Mouse (Mus musculus): ENCODE measurements at regions not wholly inside any gene's neighbourhood (a gene's known extent, or its start where the extent isn't known, plus 50 kb on each side); places are given as distances from the start of the nearest gene placed in this dataset.
"Not testable (repeated sequence)": the region's sequence is repeated elsewhere in the genome, so short reads cannot be mapped to it uniquely, and the experiment has no call there.

GRCm38 (mm10) chr19:32988713-32989112, 231.4 kb downstream of the Pten start:
- Histone ChIP-seq H3K4me1 (0 out of 2 replicates have a peak, but pooled peaks cover 6% of the 10 kb centered on the region), H3K27ac (replicated peaks) (no peak overlapping the region), H3K9me3 (no peaks in the 10 kb centered on the region), H3K27me3 (replicated peaks; ENCODE audit: low read depth, poor library complexity, severe bottlenecking) (no peaks in the 10 kb centered on the region), H3K36me3 (replicated peaks) (no peaks in the 10 kb centered on the region), H3K4me3 (no peak overlapping the region)
- DNase-seq (ENCODE audit: low spot score): peak; percentile 15
- WGBS: 39% methylated on average over 5 of the region's 5 CpGs

DNA sequence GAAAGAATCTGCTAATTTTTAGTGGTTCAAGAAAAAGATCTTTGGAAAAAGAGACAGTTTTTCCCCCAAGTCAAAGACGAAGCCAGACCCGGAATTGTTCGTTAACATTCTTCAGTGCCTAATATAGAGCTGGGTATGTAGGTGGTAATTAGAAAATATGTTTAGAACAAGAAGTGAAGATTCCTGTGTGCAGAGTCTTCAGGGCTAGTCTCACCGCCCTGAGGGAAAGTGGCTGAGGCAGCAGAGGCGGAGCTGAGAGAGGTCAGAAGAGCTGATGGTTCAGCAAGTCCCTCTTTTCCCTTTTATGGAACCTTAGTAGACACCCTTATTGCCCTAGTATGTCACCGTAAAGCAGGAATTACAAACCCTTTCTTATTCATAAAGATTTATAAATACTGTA, 232.0 kb downstream of the Pten start:
- Histone ChIP-seq H3K4me1 (0 out of 2 replicates have a peak, but pooled peaks cover 6% of the 10 kb centered on the region), H3K27me3 (replicated peaks; ENCODE audit: low read depth, poor library complexity, severe bottlenecking) (no peaks in the 10 kb centered on the region), H3K36me3 (replicated peaks) (no peaks in the 10 kb centered on the region), H3K27ac (replicated peaks) (no peak overlapping the region), H3K4me3 (no peak overlapping the region), H3K9me3 (no peaks in the 10 kb centered on the region)
- DNase-seq (ENCODE audit: low spot score): no peak
- WGBS: 69% methylated on average over 6 of the region's 6 CpGs

- no peak overlapping the region for H3K27ac ChIP-seq (replicated peaks)
- DNase-seq (ENCODE audit: low spot score): no peak
- H3K36me3 ChIP-seq (replicated peaks): no peaks in the 10 kb centered on the region
- H3K4me1 ChIP-seq: 0 out of 2 replicates have a peak, but pooled peaks cover 6% of the 10 kb centered on the region
- no peak overlapping the region for H3K4me3 ChIP-seq
- H3K9me3 ChIP-seq: no peaks in the 10 kb centered on the region
- 72% methylated on average over 6 of the region's 6 CpGs for WGBS
- H3K27me3 ChIP-seq (replicated peaks; ENCODE audit: low read depth, poor library complexity, severe bottlenecking): no peaks in the 10 kb centered on the region
Measured at GRCm38 (mm10) chr19:32990576-32990975, 233.3 kb downstream of the Pten start.

DNA sequence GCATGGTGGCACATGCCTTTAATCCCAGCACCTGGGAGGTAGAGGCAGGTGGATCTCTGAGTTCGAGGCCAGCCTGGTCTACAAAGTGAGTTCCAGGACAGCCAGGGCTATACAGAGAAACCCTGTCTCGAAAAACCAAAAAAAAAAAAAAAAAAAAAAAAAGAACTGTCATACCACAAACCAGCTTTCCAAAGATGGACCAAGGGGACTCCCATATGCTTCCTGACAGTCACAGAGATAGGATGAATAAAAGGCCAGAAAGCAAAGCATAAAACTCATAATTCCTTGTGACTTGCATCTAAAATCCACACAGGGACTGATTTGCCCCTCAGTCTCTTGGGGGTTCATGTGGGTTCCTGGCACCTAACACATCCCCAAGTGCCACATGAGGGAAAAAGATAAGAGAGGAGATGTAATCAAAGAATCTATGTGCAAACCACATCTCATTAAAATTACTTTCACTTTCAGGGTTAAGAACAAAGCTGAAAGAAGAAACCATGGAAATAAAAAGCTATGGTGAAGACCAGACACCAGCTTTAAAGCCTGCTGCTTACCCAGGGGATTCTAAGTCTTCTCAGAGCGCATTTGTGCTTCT, 241.4 kb downstream of the Pten start:
- Histone ChIP-seq H3K36me3 (replicated peaks) (no peaks in the 10 kb centered on the region), H3K4me3 (no peak overlapping the region), H3K27me3 (replicated peaks; ENCODE audit: low read depth, poor library complexity, severe bottlenecking) (no peaks in the 10 kb centered on the region), H3K4me1 (0 out of 2 replicates have a peak, but pooled peaks cover 4% of the 10 kb centered on the region), H3K27ac (replicated peaks) (no peak overlapping the region), H3K9me3 (no peaks in the 10 kb centered on the region)
- 75% methylated on average over 3 of the region's 3 CpGs for WGBS
- DNase-seq (ENCODE audit: low spot score): no peak

GRCm38 (mm10) chr19:33007582-33007981, 250.3 kb downstream of the Pten start:
- no peak overlapping the region for H3K27ac ChIP-seq (replicated peaks)
- H3K4me3 ChIP-seq: no peak overlapping the region
- H3K27me3 ChIP-seq (replicated peaks; ENCODE audit: low read depth, poor library complexity, severe bottlenecking): no peaks in the 10 kb centered on the region
- no peaks in the 10 kb centered on the region for H3K9me3 ChIP-seq
- 92% methylated on average over 8 of the region's 8 CpGs for WGBS
- no peaks in the 10 kb centered on the region for H3K36me3 ChIP-seq (replicated peaks)
- H3K4me1 ChIP-seq: no peaks in the 10 kb centered on the region
- DNase-seq (ENCODE audit: low spot score): no peak

GRCm38 (mm10) chr19:33008076-33008475, 250.8 kb downstream of the Pten start:
- H3K27ac ChIP-seq (replicated peaks): no peak overlapping the region
- 80% methylated on average over 4 of the region's 4 CpGs for WGBS
- no peak overlapping the region for H3K4me3 ChIP-seq
- DNase-seq (ENCODE audit: low spot score): no peak
- no peaks in the 10 kb centered on the region for H3K4me1 ChIP-seq
- no peaks in the 10 kb centered on the region for H3K27me3 ChIP-seq (replicated peaks; ENCODE audit: low read depth, poor library complexity, severe bottlenecking)
- no peaks in the 10 kb centered on the region for H3K36me3 ChIP-seq (replicated peaks)
- no peaks in the 10 kb centered on the region for H3K9me3 ChIP-seq

DNA sequence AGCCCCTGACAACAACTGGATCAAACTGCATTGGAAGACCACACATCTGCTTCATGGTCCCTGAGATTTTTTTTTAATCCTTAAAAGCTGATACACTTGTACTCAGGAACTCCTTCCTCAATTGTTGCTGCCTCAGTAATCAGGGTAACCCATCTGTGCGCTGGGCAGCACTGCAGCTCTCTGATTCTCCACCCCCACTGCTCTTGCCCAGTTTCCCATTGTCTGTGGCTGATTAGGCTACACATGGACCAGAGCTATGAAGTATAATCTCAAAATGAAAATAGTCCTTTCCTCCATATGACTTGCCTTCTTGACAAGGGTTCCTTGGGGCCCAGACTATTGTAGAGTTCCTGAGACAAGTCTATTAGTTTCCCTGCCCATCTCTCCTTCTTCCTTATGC, 251.5 kb downstream of the Pten start:
- 81% methylated on average over 1 of the region's 1 CpGs for WGBS
- Histone ChIP-seq H3K9me3 (no peaks in the 10 kb centered on the region), H3K27me3 (replicated peaks; ENCODE audit: low read depth, poor library complexity, severe bottlenecking) (no peaks in the 10 kb centered on the region), H3K36me3 (replicated peaks) (no peaks in the 10 kb centered on the region), H3K4me3 (no peak overlapping the region), H3K4me1 (no peaks in the 10 kb centered on the region), H3K27ac (replicated peaks) (no peak overlapping the region)
- no peak for DNase-seq (ENCODE audit: low spot score)

- no peaks in the 10 kb centered on the region for H3K27me3 ChIP-seq (replicated peaks; ENCODE audit: low read depth, poor library complexity, severe bottlenecking)
- no peak overlapping the region for H3K27ac ChIP-seq (replicated peaks)
- WGBS: 80% methylated on average over 11 of the region's 11 CpGs
- H3K9me3 ChIP-seq: no peaks in the 10 kb centered on the region
- H3K4me1 ChIP-seq: no peaks in the 10 kb centered on the region
- H3K4me3 ChIP-seq: no peak overlapping the region
- H3K36me3 ChIP-seq (replicated peaks): no peaks in the 10 kb centered on the region
- no peak for DNase-seq (ENCODE audit: low spot score)
Measured at GRCm38 (mm10) chr19:33010886-33011446, 253.7 kb downstream of the Pten start.

GRCm38 (mm10) chr19:33014879-33015278, 257.6 kb downstream of the Pten start:
- H3K4me3 ChIP-seq; H3K9me3 ChIP-seq; H3K27ac ChIP-seq (replicated peaks); H3K4me1 ChIP-seq; H3K27me3 ChIP-seq (replicated peaks; ENCODE audit: low read depth, poor library complexity, severe bottlenecking); H3K36me3 ChIP-seq (replicated peaks); DNase-seq (ENCODE audit: low spot score): not testable (repeated sequence)
- 90% methylated on average over 9 of the region's 9 CpGs for WGBS

DNA sequence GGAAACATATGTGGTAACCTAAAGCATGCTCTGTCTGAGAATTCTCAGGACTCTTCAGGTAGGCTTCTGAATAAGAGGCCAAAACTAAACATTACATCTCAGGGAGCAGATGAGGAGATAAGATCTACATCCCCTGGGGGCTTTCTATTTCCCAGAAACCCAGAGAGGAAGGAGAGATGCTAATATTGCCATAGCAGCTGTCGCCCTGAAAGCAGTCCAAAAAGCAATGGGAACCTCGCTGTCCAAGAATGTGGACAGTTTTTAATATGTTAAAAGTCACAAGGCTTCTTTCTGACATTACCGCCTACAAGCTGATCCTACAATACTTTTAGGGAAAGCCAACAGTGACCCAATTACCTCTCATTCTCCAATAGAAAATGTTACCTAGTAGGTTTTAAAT, 263.9 kb downstream of the Pten start:
- no peaks in the 10 kb centered on the region for H3K9me3 ChIP-seq
- WGBS: 91% methylated on average over 3 of the region's 3 CpGs
- DNase-seq (ENCODE audit: low spot score): no peak
- H3K36me3 ChIP-seq (replicated peaks): no peaks in the 10 kb centered on the region
- no peaks in the 10 kb centered on the region for H3K4me1 ChIP-seq
- H3K27me3 ChIP-seq (replicated peaks; ENCODE audit: low read depth, poor library complexity, severe bottlenecking): no peaks in the 10 kb centered on the region
- no peak overlapping the region for H3K27ac ChIP-seq (replicated peaks)
- no peak overlapping the region for H3K4me3 ChIP-seq

DNA sequence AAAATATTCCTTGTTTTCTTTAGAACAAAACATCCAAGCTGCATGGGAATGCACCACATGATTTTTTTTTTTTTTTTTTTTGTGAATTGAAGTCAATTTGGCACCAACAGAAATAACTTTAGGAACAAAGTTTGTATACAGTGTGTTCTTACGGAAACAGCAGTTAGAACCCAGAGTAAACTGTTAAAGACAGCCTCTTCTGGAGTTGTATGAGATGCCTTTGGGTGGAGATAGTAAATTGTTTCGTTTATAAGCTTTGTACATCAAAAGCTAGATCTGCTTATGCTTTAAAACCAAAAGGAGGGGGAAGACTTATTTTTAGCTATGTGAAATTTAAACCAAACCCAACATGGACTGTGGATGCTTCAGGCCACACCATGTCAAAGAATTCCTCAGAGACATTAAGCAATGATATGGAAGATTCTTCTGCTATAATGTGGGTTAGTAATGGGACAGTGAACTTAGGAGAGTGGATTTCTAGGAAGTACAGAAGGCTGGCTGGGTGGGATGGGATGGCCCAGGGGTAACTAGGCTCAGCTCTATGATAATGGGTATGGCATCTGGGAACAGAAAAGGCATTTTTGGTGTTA, 265.6 kb downstream of the Pten start:
- no peaks in the 10 kb centered on the region for H3K27me3 ChIP-seq (replicated peaks; ENCODE audit: low read depth, poor library complexity, severe bottlenecking)
- WGBS: 81% methylated on average over 2 of the region's 2 CpGs
- H3K4me3 ChIP-seq: no peak overlapping the region
- DNase-seq (ENCODE audit: low spot score): no peak
- H3K4me1 ChIP-seq: no peaks in the 10 kb centered on the region
- H3K36me3 ChIP-seq (replicated peaks): no peaks in the 10 kb centered on the region
- no peak overlapping the region for H3K27ac ChIP-seq (replicated peaks)
- no peaks in the 10 kb centered on the region for H3K9me3 ChIP-seq

DNA sequence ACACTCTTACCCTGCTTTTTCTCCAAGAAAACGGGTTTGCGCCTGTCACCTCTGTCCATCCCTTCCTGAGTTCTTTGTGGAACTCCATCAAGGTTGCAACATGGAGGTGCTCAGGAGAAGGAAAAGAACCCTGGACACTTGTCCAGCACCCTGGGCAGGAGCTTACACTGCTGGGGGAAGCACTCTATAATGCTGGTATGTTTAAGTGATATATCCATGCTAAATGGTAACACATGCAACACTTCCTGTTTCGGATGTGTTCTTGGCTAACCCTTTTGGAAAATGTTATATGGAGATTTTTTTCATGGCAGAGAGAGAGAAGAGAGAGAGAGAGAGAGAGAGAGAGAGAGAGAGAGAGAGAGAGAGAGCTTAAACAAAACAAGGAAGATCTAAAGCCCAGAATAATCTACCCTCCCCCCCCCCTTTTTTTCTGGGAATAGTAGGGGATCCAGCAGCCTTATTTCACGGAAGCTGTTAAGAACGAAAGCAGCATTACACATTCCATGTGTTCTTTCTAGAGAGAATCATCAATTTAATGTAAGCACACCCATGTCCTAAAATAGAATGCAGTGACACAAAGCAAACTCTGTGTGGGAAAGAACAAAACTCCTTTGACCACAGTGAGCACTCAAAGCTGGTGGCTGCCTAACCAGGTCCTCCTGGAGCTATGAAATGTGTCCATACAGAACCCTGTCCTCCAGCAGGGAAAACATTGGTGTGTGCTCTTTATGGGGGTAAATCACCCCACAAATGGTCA, 272.6 kb downstream of the Pten start:
- WGBS: 70% methylated on average over 5 of the region's 5 CpGs
- Histone ChIP-seq H3K36me3 (replicated peaks) (no peaks in the 10 kb centered on the region), H3K9me3 (no peaks in the 10 kb centered on the region), H3K4me3 (no peak overlapping the region), H3K27ac (replicated peaks) (no peak overlapping the region), H3K4me1 (peaks cover 2% of the 10 kb centered on the region; the same call in 1 of the 2 replicates), H3K27me3 (replicated peaks; ENCODE audit: low read depth, poor library complexity, severe bottlenecking) (no peaks in the 10 kb centered on the region)
- no peak for DNase-seq (ENCODE audit: low spot score)

DNA sequence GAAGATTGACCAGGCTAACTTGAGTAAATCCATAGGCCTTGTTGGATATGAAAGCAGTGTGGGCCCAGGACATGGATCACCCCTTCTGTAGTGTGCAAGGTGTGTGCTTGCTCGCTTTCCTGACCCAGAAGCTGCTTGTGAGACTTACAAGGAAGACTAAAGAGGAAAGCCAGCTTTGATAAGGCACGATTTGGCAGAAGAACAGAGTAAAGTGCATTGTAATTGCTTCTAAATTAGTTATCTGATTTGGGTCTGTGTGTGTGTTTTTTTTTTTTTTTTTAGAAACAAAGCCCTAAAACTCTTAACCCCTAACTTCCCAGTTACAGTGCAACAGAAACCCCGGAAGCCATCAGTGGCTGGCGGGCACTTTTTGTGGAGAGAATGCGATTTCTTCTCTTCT, 283.2 kb downstream of the Pten start:
- WGBS: 72% methylated on average over 5 of the region's 5 CpGs
- H3K9me3 ChIP-seq: no peaks in the 10 kb centered on the region
- H3K4me1 ChIP-seq: peaks cover 7% of the 10 kb centered on the region; the same call in 1 of the 2 replicates
- no peak overlapping the region for H3K27ac ChIP-seq (replicated peaks)
- no peak overlapping the region for H3K4me3 ChIP-seq
- H3K27me3 ChIP-seq (replicated peaks; ENCODE audit: low read depth, poor library complexity, severe bottlenecking): peaks cover 4% of the 10 kb centered on the region; the same call in 1 of the 2 replicates
- no peaks in the 10 kb centered on the region for H3K36me3 ChIP-seq (replicated peaks)
- no peak for DNase-seq (ENCODE audit: low spot score)

Data from embryonic facial prominence, embryonic 10.5 days (tissue).